Mouse (Mus musculus) ES-Bruce4 (cell line): ENCODE results near the gene Magt1. TPM values are rescaled to one million over a fixed set of nuclear protein-coding genes. Genes with fewer than 3 reads are reported as not detected.
A peak's percentile ranks its signal among the peaks of the same experiment; 100 is the strongest.

Experiments
- H3K27ac ChIP-seq: 2 replicates; pipeline ENCODE4 v1.5.1; 2012; ENCODE audit warnings: low read length, inconsistent platforms; ENCODE audit not compliant: insufficient read depth
- H3K27me3 ChIP-seq: 2 replicates; pipeline ENCODE4 v1.6.1; 2012; ENCODE audit warnings: mild to moderate bottlenecking, low read length, inconsistent platforms; ENCODE audit not compliant: control insufficient read depth, poor library complexity, insufficient read depth, severe bottlenecking
- H3K36me3 ChIP-seq: 2 replicates; pipeline ENCODE4 v1.6.1; 2012; ENCODE audit warnings: inconsistent platforms, mild to moderate bottlenecking, low read length, moderate library complexity; ENCODE audit not compliant: control insufficient read depth, poor library complexity, insufficient read depth, severe bottlenecking
- H3K4me1 ChIP-seq: one replicate; pipeline ENCODE4 v1.8.1; 2011; ENCODE audit warnings: low read length; ENCODE audit not compliant: control insufficient read depth, insufficient read depth
- H3K4me3 ChIP-seq: 2 replicates; pipeline ENCODE4 v1.5.1; 2011; ENCODE audit warnings: low read depth, mild to moderate bottlenecking, low read length
- H3K9ac ChIP-seq: 2 replicates; pipeline ENCODE4 v1.6.1; 2012; ENCODE audit warnings: low read depth, mild to moderate bottlenecking, inconsistent platforms; ENCODE audit not compliant: poor library complexity, severe bottlenecking
- H3K9me3 ChIP-seq: replicated peaks from 2 replicates; pipeline ENCODE4 v1.6.1; 2012; ENCODE audit warnings: mild to moderate bottlenecking, low read length, inconsistent platforms; ENCODE audit not compliant: control insufficient read depth, poor library complexity, insufficient read depth, severe bottlenecking
- CTCF ChIP-seq: IDR thresholded peaks from one replicate; pipeline ENCODE4 v1.8.1; 2011; ENCODE audit warnings: low read depth, low read length
- EP300 ChIP-seq: IDR thresholded peaks from 2 replicates; pipeline ENCODE4 v1.6.1; 2011; ENCODE audit warnings: low read depth, low read length; ENCODE audit not compliant: insufficient read depth
- POLR2A ChIP-seq: IDR thresholded peaks from one replicate; pipeline ENCODE4 v1.8.1; 2011; ENCODE audit warnings: low read length; ENCODE audit not compliant: insufficient read depth
- polyA plus RNA-seq: library from polyadenylated mRNA; stranded (reverse); fragments of >200 nt; gene quantifications from 2 replicates; pipeline ENCODE4 v1.2.4, GENCODE M21; 2011; ENCODE audit warnings: low read depth; ENCODE audit not compliant: missing spikeins, insufficient read depth, insufficient read length

The Magt1 gene
- polyA plus RNA-seq, 1 experiment = 38.9 TPM

GRCm38 (mm10) chrX:105937736-105938135, 74.0 kb downstream of the Magt1 start:
- Histone ChIP-seq H3K27me3 (no peaks in the 10 kb centered on the region), H3K9ac (no peak overlapping the region), H3K4me3 (no peak overlapping the region), H3K4me1 (no peaks in the 10 kb centered on the region), H3K36me3 (no peaks in the 10 kb centered on the region), H3K27ac (peak overlapping the region; percentile 83), H3K9me3 (peaks cover 4% of the 10 kb centered on the region; the same call in 1 of the 2 replicates)
- TF ChIP-seq EP300 = peak; percentile 95
- TF ChIP-seq CTCF = no peak

GRCm38 (mm10) chrX:105934341-105934740, 77.4 kb downstream of the Magt1 start:
- Histone ChIP-seq H3K4me3 (no peak overlapping the region), H3K9ac (no peak overlapping the region), H3K27me3 (no peaks in the 10 kb centered on the region), H3K36me3 (no peaks in the 10 kb centered on the region), H3K9me3 (peaks cover 4% of the 10 kb centered on the region; the same call in 1 of the 2 replicates), H3K27ac (no peak overlapping the region), H3K4me1 (no peaks in the 10 kb centered on the region)
- TF ChIP-seq CTCF (no peak), EP300 (no peak), POLR2A (no peak)

- 0 out of 2 replicates have a peak, but pooled peaks cover 3% of the 10 kb centered on the region for H3K36me3 ChIP-seq
- peak overlapping the region; percentile 54; the same call in 1 of the 2 replicates for H3K27ac ChIP-seq
- H3K4me1 ChIP-seq = no peaks in the 10 kb centered on the region
- H3K4me3 ChIP-seq = no peak overlapping the region
- no peak for TF ChIP-seq CTCF
- TF ChIP-seq POLR2A = no peak
- TF ChIP-seq EP300 = no peak
- no peaks in the 10 kb centered on the region for H3K27me3 ChIP-seq
- no peaks in the 10 kb centered on the region for H3K9me3 ChIP-seq
- H3K9ac ChIP-seq = 0 out of 2 replicates have a peak overlapping the region, but pooled peaks have one; percentile 95
Observed at GRCm38 (mm10) chrX:105929478-105930038, 82.1 kb downstream of the Magt1 start.

- peak within 1 kb of the TSS; percentile 96 for H3K4me3 ChIP-seq
- no peaks in the 10 kb centered on the region for H3K27me3 ChIP-seq
- peak within 1 kb of the TSS; percentile 85 for H3K27ac ChIP-seq
- no peaks in the 10 kb centered on the region for H3K9me3 ChIP-seq
- H3K4me1 ChIP-seq = no peaks in the 10 kb centered on the region
- peak within 1 kb of the TSS; percentile 95 for H3K9ac ChIP-seq
- H3K36me3 ChIP-seq = 0 out of 2 replicates have a peak, but pooled peaks cover 3% of the 10 kb centered on the region
- TF ChIP-seq EP300 (no peak), CTCF (no peak), POLR2A (no peak)
Observed at GRCm38 (mm10) chrX:105928861-105929477, 82.7 kb downstream of the Magt1 start, which contains the start of gene Atrx. Atrx (minus strand) TSS chrX:105929403.

DNA sequence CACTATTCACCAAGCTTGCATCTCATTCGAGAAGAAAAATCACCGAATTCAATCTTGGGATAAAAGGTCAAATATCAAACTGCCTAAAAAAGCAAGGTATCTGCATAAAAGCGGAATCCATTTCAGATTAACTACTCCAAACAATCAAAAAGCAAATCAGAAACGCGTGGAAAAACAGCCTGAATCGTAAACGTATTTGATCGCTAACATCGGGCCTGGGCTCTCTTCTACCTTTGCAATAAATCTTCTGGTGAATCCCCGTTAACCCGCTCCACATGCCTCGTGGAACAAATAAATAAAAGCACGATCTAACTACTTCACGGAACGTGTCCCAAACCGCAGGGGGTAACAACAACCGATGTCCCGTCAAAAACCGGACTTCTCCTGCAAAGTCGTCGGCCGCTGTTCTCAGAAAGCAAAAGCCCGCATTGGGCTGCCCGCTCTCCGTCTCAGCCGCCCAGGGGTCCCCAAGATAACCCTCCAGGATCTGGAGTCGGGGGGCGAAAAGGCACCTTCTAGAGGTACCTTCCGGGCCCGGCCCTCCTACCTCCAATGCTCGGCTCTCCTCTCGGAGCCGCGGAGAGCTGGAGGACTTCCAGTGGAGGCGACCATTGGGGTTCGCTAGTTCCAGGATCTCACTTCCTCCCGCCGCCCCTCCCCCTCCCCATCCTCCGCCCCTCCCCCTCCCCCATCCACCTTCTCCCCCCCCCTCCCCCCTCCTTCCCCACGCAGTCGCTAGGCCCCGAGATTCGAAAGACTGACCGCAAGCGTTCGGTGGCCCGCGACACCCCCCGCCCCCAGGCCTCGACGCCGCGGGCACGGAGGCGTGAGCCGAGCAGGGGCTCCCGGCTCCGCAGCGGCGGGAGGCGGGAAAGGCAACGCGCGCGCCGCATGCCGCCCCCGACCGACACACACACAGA, 83.5 kb downstream of the Magt1 start:
- no peaks in the 10 kb centered on the region for H3K27me3 ChIP-seq
- peak overlapping the region; percentile 96 for H3K4me3 ChIP-seq
- H3K27ac ChIP-seq = peak overlapping the region; percentile 85
- H3K9ac ChIP-seq = peak overlapping the region; percentile 95
- no peaks in the 10 kb centered on the region for H3K4me1 ChIP-seq
- 0 out of 2 replicates have a peak, but pooled peaks cover 3% of the 10 kb centered on the region for H3K36me3 ChIP-seq
- H3K9me3 ChIP-seq = no peaks in the 10 kb centered on the region
- no peak for TF ChIP-seq POLR2A
- TF ChIP-seq CTCF = no peak
- no peak for TF ChIP-seq EP300
